Mouse (Mus musculus) embryo, embryonic 10.5 days (tissue): Measurements from ENCODE around the gene Snx29.
"Not testable (repeated sequence)": the region's sequence is repeated elsewhere in the genome, so short reads cannot be mapped to it uniquely, and the experiment has no call there.

Experiments used
- DNase-seq: peaks from one replicate; pipeline ENCODE4 v3.0.0-alpha.2; 2015; ENCODE audit warnings: low spot score

The Snx29 gene

GRCm38 (mm10) chr16:11495923-11496616 is 173.4 kb downstream of the Snx29 start:
- no peak for DNase-seq

- DNase-seq: no peak
Measured at GRCm38 (mm10) chr16:11496721-11497120, 174.0 kb downstream of the Snx29 start.

GRCm38 (mm10) chr16:11500061-11500460 is 177.4 kb downstream of the Snx29 start:
- DNase-seq: no peak

GRCm38 (mm10) chr16:11501138-11501537 is 178.4 kb downstream of the Snx29 start:
- no peak for DNase-seq

- no peak for DNase-seq
Measured at GRCm38 (mm10) chr16:11501611-11502010, 178.9 kb downstream of the Snx29 start.

GRCm38 (mm10) chr16:11504666-11505491 is 182.2 kb downstream of the Snx29 start:
- no peak for DNase-seq

GRCm38 (mm10) chr16:11505492-11506176 is 182.9 kb downstream of the Snx29 start:
- no peak for DNase-seq

- DNase-seq: no peak
Measured at GRCm38 (mm10) chr16:11507188-11507731, 184.6 kb downstream of the Snx29 start.

- DNase-seq: no peak
Measured at GRCm38 (mm10) chr16:11508341-11508740, 185.6 kb downstream of the Snx29 start.

- DNase-seq: no peak
Measured at GRCm38 (mm10) chr16:11510416-11510815, 187.7 kb downstream of the Snx29 start.

GRCm38 (mm10) chr16:11510854-11511253 is 188.1 kb downstream of the Snx29 start:
- peak; percentile 39 for DNase-seq

- DNase-seq: not testable (repeated sequence)
Measured at GRCm38 (mm10) chr16:11511696-11512095, 189.0 kb downstream of the Snx29 start.

- no peak for DNase-seq
Measured at GRCm38 (mm10) chr16:11516681-11517080, 194.0 kb downstream of the Snx29 start.

- DNase-seq: no peak
Measured at GRCm38 (mm10) chr16:11517385-11517784, 194.7 kb downstream of the Snx29 start.

- peak; percentile 78 for DNase-seq
Measured at GRCm38 (mm10) chr16:11518803-11519498, 196.2 kb downstream of the Snx29 start.

GRCm38 (mm10) chr16:11526104-11526786 is 203.5 kb downstream of the Snx29 start:
- no peak for DNase-seq

- no peak for DNase-seq
Measured at GRCm38 (mm10) chr16:11526996-11527395, 204.3 kb downstream of the Snx29 start.

GRCm38 (mm10) chr16:11530466-11531194 is 207.9 kb downstream of the Snx29 start:
- DNase-seq: no peak

- no peak for DNase-seq
Measured at GRCm38 (mm10) chr16:11531441-11531840, 208.7 kb downstream of the Snx29 start.

GRCm38 (mm10) chr16:11532592-11532991 is 209.9 kb downstream of the Snx29 start:
- DNase-seq: peak; percentile 26
